Mouse (Mus musculus) 416B (cell line): ENCODE data around the gene Rtf1.
"Not testable (repeated sequence)": the region's sequence is repeated elsewhere in the genome, so short reads cannot be mapped to it uniquely, and the experiment has no call there.

ENCODE experiments used
- DNase-seq: peaks from one replicate; pipeline ENCODE4 v3.0.0; 2011; ENCODE audit warnings: low read depth

Rtf1 gene

GRCm38 (mm10) chr2:119674525-119675214 is at the start of gene Rtf1:
Rtf1 (plus strand) TSS chr2:119675068.
- DNase-seq: peak; percentile 88

- no peak for DNase-seq
Measured at GRCm38 (mm10) chr2:119636781-119637180, 38.1 kb upstream of the Rtf1 start.

DNA sequence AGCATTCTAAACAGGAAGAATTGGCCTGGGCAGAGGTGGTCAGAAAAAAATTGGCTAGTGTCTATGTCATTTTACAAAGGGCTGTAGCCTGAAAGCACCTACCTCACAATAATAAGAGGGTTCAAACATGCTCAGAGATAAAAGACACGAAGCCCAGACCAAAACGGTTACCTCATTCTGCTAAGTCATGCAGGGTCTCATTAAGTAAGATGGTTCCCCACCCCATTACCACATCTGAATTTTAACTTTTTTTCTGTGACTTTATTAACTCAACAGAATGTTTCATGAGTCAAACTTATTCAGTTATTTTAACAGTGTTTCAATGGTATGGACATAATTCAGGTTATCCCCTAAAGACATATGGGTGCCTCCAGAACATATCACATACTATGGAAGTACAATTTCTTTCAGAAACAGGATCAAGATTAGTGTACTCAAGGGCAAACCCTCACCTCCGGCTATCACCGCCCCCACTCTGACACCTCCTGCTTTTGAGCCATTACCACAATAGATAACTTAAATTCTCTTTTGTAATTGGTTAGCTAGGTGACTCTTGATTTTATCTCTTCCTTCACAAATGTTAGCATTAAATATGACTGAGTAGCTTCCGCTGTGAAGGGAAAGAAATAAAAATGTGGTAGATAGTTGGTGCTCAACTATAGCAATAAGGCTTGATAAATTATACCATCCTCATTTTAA is 33.5 kb upstream of the Rtf1 start:
- DNase-seq: no peak

DNA sequence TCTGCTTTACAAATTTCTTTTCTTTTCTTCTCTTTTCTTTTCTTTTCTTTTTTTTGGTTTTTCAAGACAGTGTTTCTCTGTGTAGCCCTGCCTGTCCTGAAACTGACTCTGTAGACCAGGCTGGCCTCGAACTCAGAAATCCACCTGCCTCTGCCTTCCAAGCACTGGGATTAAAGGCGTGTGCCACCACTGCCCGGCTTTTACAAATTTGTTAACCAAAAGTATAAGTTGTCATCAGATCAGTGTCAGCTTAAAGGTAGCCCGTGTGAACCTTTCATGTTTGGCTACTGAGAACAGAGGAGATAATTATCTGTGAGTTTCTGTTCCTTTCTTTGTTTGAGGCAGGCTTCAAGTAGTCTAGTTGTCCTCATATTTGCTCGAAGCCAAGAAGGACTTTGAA is 30.6 kb upstream of the Rtf1 start:
- DNase-seq: no peak

GRCm38 (mm10) chr2:119662220-119663182 is 12.4 kb upstream of the Rtf1 start, which contains the start of gene Ndufaf1:
Ndufaf1 (minus strand) TSS chr2:119662827.
- DNase-seq: peak; percentile 89

DNA sequence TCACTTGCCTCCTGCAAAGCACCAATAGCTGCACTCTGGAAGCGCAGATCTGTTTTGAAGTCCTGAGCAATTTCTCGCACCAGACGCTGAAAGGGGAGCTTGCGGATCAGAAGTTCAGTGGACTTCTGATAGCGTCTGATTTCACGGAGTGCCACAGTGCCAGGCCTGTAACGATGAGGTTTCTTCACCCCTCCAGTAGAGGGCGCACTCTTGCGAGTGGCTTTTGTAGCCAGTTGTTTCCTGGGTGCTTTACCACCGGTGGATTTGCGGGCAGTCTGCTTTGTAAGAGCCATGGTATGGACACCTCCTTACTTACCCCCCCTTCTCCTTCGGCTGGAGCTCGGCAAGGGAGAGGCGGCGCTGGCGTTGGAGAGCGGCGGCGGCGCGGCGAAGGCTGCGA is 9.1 kb upstream of the Rtf1 start:
- DNase-seq: not testable (repeated sequence)

- DNase-seq: peak; percentile 34
Measured at GRCm38 (mm10) chr2:119669010-119669409, 5.9 kb upstream of the Rtf1 start.

GRCm38 (mm10) chr2:119675215-119675784 is 432 bp downstream of the Rtf1 start:
- peak; percentile 64 for DNase-seq

DNA sequence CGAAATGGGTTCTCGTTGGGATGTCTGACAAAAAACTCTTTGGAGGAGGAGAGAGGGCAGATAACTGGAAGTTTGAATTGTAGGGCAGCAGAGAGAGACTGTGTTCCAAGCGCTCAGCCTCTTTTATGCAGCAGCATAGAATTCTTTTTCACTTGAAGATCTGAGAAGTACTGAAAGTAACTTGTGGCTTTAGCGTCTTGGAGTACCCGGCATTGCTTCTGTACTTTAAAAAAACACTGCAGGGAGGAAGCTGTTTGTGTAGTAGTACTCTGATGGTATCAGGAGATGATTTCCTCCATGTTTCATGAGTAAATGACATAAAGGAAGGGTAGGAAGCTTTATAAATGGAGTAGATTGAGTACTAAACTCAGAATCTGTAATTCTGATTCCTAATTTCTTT is 963 bp downstream of the Rtf1 start:
- DNase-seq: peak; percentile 68

GRCm38 (mm10) chr2:119683706-119684105 is 8.8 kb downstream of the Rtf1 start:
- DNase-seq: no peak

DNA sequence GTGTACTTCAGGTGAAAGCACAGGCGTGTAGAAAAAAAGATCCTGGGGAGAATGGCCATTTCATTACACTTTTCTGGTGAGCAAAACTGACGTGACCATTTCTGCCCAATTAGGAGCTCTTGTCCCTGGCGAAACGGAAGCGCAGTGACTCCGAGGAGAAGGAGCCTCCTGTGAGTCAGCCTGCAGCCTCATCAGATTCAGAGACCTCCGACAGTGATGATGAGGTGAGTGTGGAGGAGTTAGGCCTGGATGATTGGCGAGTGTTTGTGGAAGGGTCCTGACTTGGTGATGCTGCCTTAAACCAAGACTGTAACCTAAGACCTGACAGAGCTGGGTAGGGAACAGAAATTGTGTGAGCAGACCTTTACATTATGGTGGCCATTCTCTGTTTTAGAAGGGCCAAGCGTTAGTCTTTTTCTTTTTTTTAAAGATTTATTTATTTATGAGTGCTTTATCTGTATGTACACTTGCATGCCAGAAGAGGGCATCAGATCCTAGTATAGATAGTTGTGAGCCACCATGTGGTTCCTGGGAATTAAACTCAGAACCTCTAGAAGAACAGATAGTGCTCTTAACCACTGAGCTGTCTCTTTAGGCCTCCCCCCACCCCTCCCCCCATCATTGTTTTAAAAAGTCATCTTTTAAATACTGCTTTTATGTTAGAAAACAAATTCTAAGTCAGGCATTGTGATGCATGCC is 17.3 kb downstream of the Rtf1 start:
- DNase-seq: peak; percentile 71

- DNase-seq: no peak
Measured at GRCm38 (mm10) chr2:119694826-119695225, 20.0 kb downstream of the Rtf1 start.

GRCm38 (mm10) chr2:119696111-119696510 is 21.2 kb downstream of the Rtf1 start:
- no peak for DNase-seq

GRCm38 (mm10) chr2:119698472-119698871 is 23.6 kb downstream of the Rtf1 start:
- DNase-seq: peak; percentile 59

DNA sequence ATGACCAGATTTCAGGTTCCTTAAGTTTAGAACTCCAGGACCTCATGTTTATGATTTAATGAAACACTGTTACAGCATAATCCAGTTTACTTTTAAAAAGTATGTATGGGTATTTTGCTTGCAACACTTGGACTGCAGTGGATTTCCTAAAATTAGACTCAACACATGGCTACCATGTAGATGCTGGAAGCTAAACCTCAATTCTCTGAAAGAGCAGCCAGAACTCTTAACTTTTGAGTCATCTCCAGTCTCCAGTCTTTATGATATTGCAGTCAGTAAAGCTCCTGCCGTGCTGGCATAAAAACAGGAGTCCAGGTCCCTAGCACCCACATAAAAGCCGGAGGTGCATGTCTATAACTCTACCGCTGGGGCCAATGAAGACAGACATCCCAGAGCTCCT is 25.1 kb downstream of the Rtf1 start:
- no peak for DNase-seq

- DNase-seq: no peak
Measured at GRCm38 (mm10) chr2:119703171-119703570, 28.3 kb downstream of the Rtf1 start.

GRCm38 (mm10) chr2:119707676-119708075 is 32.8 kb downstream of the Rtf1 start:
- DNase-seq: no peak

- peak; percentile 34 for DNase-seq
Measured at GRCm38 (mm10) chr2:119710011-119710410, 35.1 kb downstream of the Rtf1 start.

- DNase-seq: not testable (repeated sequence)
Measured at GRCm38 (mm10) chr2:119715868-119716267, 41.0 kb downstream of the Rtf1 start.

- DNase-seq: no peak
Measured at GRCm38 (mm10) chr2:119721070-119721469, 46.2 kb downstream of the Rtf1 start.

GRCm38 (mm10) chr2:119727762-119728416 is 53.0 kb downstream of the Rtf1 start:
- no peak for DNase-seq
